Mouse (Mus musculus) ES-E14 (cell line): ENCODE data around the gene Minpp1.

Experiments
- CHD2 ChIP-seq: IDR thresholded peaks from 2 replicates; pipeline ENCODE4 v1.6.1; 2014; ENCODE audit warnings: mild to moderate bottlenecking, low read depth, low read length, inconsistent platforms
- HCFC1 ChIP-seq: IDR thresholded peaks from 2 replicates; pipeline ENCODE4 v1.6.1; 2012; ENCODE audit warnings: low read length, inconsistent platforms, borderline replicate concordance; ENCODE audit not compliant: insufficient read depth
- MAFK ChIP-seq: IDR thresholded peaks from 2 replicates; pipeline ENCODE4 v1.6.1; 2014; ENCODE audit warnings: mild to moderate bottlenecking, low read depth, low read length, inconsistent platforms; ENCODE audit not compliant: insufficient read depth
- ZC3H11A ChIP-seq: IDR thresholded peaks from 2 replicates; pipeline ENCODE4 v1.6.1; 2012; ENCODE audit warnings: low read depth, mild to moderate bottlenecking, inconsistent platforms, low read length, borderline replicate concordance
- ZNF384 ChIP-seq: IDR thresholded peaks from 2 replicates; pipeline ENCODE4 v1.6.1; 2012; ENCODE audit warnings: low read depth, low read length, inconsistent platforms

- TF ChIP-seq MAFK, result no peak
- no peak for TF ChIP-seq HCFC1
- TF ChIP-seq ZNF384, result no peak
- TF ChIP-seq ZC3H11A, result no peak
- no peak for TF ChIP-seq CHD2
These were observed 9.0 kb downstream of the Minpp1 start for GRCm38 (mm10) chr19:32494611-32495010.
